Mouse (Mus musculus): ENCODE measurements around the gene Odf4. TPM values are rescaled to one million over a fixed set of nuclear protein-coding genes. Genes with fewer than 3 reads are reported as not detected.

Odf4 gene
- polyA plus RNA-seq, 1 experiment from 2014 or later = not detected

- no peak overlapping the region for H3K4me3 ChIP-seq (ENCODE audit: low read length)
- H3K36me3 ChIP-seq (ENCODE audit: control insufficient read depth, insufficient read depth) = no peaks in the 10 kb centered on the region
- no peak overlapping the region for H3K4me2 ChIP-seq (ENCODE audit: low read depth, low read length)
- H3K4me1 ChIP-seq (ENCODE audit: control insufficient read depth, insufficient read depth, low read length) = peaks cover 5% of the 10 kb centered on the region
- no peak overlapping the region for H3K27ac ChIP-seq (ENCODE audit: low read length)
- H3K9ac ChIP-seq (ENCODE audit: low read length) = no peak overlapping the region
- peaks cover 3% of the 10 kb centered on the region; the same call in 1 of the 2 replicates for H3K27me3 ChIP-seq (ENCODE audit: control insufficient read depth, insufficient read depth, low read length)
- ATAC-seq (replicated peaks; ENCODE audit: extremely low read depth, insufficient read depth, low FRiP score) = no peak
- WGBS = 91% methylated on average over 5 of the region's 5 CpGs
- H3K9me3 ChIP-seq (replicated peaks; ENCODE audit: control insufficient read depth, low read length) = no peaks in the 10 kb centered on the region
Measured at GRCm38 (mm10) chr11:68896247-68896646, 30.6 kb downstream of the Odf4 start.

GRCm38 (mm10) chr11:68893911-68894464 is 32.9 kb downstream of the Odf4 start:
- ATAC-seq (replicated peaks; ENCODE audit: extremely low read depth, insufficient read depth, low FRiP score) = no peak
- Histone ChIP-seq H3K27ac (ENCODE audit: low read length) (no peak overlapping the region), H3K4me2 (ENCODE audit: low read depth, low read length) (no peak overlapping the region), H3K9ac (ENCODE audit: low read length) (no peak overlapping the region), H3K9me3 (replicated peaks; ENCODE audit: control insufficient read depth, low read length) (no peaks in the 10 kb centered on the region), H3K4me1 (ENCODE audit: control insufficient read depth, insufficient read depth, low read length) (peaks cover 3% of the 10 kb centered on the region; the same call in 1 of the 2 replicates), H3K27me3 (ENCODE audit: control insufficient read depth, insufficient read depth, low read length) (no peaks in the 10 kb centered on the region), H3K4me3 (ENCODE audit: low read length) (no peak overlapping the region), H3K36me3 (ENCODE audit: control insufficient read depth, insufficient read depth) (no peaks in the 10 kb centered on the region)
- WGBS = 63% methylated on average over 12 of the region's 12 CpGs

DNA sequence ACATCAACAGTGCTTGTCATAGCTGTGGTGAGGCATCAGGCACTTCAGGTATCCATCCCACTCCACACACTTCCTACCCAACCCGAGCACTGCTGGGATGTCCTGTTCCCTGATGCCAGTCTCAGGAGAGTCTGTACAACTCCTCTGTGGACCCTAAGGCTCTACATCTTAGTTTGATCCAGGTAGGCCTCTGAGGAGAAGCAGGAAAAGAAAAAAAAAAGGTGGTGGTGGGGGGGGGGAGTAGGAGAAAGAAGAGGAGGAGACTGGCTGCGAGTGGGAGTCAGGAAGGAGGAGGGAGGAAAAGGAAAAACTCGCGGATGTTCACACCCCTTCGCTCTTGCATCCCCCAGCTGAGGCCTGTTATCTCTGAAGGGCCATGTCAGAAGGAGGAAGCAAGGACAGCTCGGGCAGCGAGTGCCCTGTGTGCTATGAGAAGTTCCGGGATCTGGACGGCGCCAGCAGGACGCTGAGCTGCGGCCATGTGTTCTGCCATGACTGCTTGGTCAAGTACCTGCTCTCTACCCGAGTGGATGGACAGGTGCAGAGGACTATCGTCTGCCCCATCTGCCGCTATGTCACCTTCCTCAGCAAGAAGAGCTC is 34.5 kb downstream of the Odf4 start:
- Histone ChIP-seq H3K9ac (ENCODE audit: low read length) (no peak overlapping the region), H3K4me1 (ENCODE audit: control insufficient read depth, insufficient read depth, low read length) (peaks cover 3% of the 10 kb centered on the region; the same call in 1 of the 2 replicates), H3K9me3 (replicated peaks; ENCODE audit: control insufficient read depth, low read length) (no peaks in the 10 kb centered on the region), H3K27ac (ENCODE audit: low read length) (0 out of 2 replicates have a peak overlapping the region, but pooled peaks have one; percentile 36), H3K4me3 (ENCODE audit: low read length) (no peak overlapping the region), H3K4me2 (ENCODE audit: low read depth, low read length) (0 out of 2 replicates have a peak overlapping the region, but pooled peaks have one; percentile 10), H3K36me3 (ENCODE audit: control insufficient read depth, insufficient read depth) (no peaks in the 10 kb centered on the region), H3K27me3 (ENCODE audit: control insufficient read depth, insufficient read depth, low read length) (no peaks in the 10 kb centered on the region)
- no peak for ATAC-seq (replicated peaks; ENCODE audit: extremely low read depth, insufficient read depth, low FRiP score)
- whole genome bisulfite sequencing = 38% methylated on average over 15 of the region's 15 CpGs

GRCm38 (mm10) chr11:68891823-68892222 is 35.1 kb downstream of the Odf4 start:
- H3K36me3 ChIP-seq (ENCODE audit: control insufficient read depth, insufficient read depth) = no peaks in the 10 kb centered on the region
- H3K27ac ChIP-seq (ENCODE audit: low read length) = no peak overlapping the region
- H3K4me3 ChIP-seq (ENCODE audit: low read length) = no peak overlapping the region
- H3K4me2 ChIP-seq (ENCODE audit: low read depth, low read length) = no peak overlapping the region
- peaks cover 3% of the 10 kb centered on the region; the same call in 1 of the 2 replicates for H3K4me1 ChIP-seq (ENCODE audit: control insufficient read depth, insufficient read depth, low read length)
- no peak overlapping the region for H3K9ac ChIP-seq (ENCODE audit: low read length)
- 56% methylated on average over 5 of the region's 5 CpGs for WGBS
- H3K27me3 ChIP-seq (ENCODE audit: control insufficient read depth, insufficient read depth, low read length) = no peaks in the 10 kb centered on the region
- H3K9me3 ChIP-seq (replicated peaks; ENCODE audit: control insufficient read depth, low read length) = no peaks in the 10 kb centered on the region
- no peak for ATAC-seq (replicated peaks; ENCODE audit: extremely low read depth, insufficient read depth, low FRiP score)

DNA sequence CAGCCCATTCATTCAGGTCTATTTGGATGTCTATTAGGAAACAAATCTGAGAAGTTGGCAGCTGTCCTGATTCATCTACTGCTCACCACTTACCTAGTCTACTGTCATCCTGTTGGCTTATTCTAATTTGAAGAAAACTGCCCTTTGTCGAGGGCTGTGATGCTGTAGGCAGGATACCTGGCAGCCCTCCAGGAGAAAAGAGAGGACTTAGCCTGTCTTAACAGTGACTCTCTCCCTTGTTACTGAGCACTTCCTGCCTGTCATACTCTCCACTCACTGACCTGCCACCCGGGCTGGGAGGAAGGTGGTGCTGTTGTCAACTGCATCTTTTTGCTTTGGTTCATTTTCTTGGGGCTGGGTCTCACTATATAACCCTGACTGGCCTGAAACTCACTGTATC is 36.3 kb downstream of the Odf4 start:
- Histone ChIP-seq H3K4me2 (ENCODE audit: low read depth, low read length) (no peak overlapping the region), H3K4me1 (ENCODE audit: control insufficient read depth, insufficient read depth, low read length) (peaks cover 3% of the 10 kb centered on the region; the same call in 1 of the 2 replicates), H3K27ac (ENCODE audit: low read length) (no peak overlapping the region), H3K4me3 (ENCODE audit: low read length) (no peak overlapping the region), H3K27me3 (ENCODE audit: control insufficient read depth, insufficient read depth, low read length) (no peaks in the 10 kb centered on the region), H3K36me3 (ENCODE audit: control insufficient read depth, insufficient read depth) (no peaks in the 10 kb centered on the region), H3K9me3 (replicated peaks; ENCODE audit: control insufficient read depth, low read length) (no peaks in the 10 kb centered on the region), H3K9ac (ENCODE audit: low read length) (no peak overlapping the region)
- no peak for ATAC-seq (replicated peaks; ENCODE audit: extremely low read depth, insufficient read depth, low FRiP score)
- 24% methylated on average over 2 of the region's 2 CpGs for WGBS

- Histone ChIP-seq H3K9ac (ENCODE audit: low read length) (no peak overlapping the region), H3K4me1 (ENCODE audit: control insufficient read depth, insufficient read depth, low read length) (no peaks in the 10 kb centered on the region), H3K27ac (ENCODE audit: low read length) (no peak overlapping the region), H3K4me2 (ENCODE audit: low read depth, low read length) (no peak overlapping the region), H3K27me3 (ENCODE audit: control insufficient read depth, insufficient read depth, low read length) (no peaks in the 10 kb centered on the region), H3K4me3 (ENCODE audit: low read length) (no peak overlapping the region), H3K36me3 (ENCODE audit: control insufficient read depth, insufficient read depth) (no peaks in the 10 kb centered on the region), H3K9me3 (replicated peaks; ENCODE audit: control insufficient read depth, low read length) (no peaks in the 10 kb centered on the region)
- 65% methylated on average over 2 of the region's 2 CpGs for WGBS
- ATAC-seq (replicated peaks; ENCODE audit: extremely low read depth, insufficient read depth, low FRiP score) = no peak
Measured at GRCm38 (mm10) chr11:68888653-68889052, 38.2 kb downstream of the Odf4 start.

GRCm38 (mm10) chr11:68888253-68888652 is 38.6 kb downstream of the Odf4 start, which contains the start of gene Rnf222:
Gene Rnf222, plus strand, starts transcription at chr11:68888553.
- Histone ChIP-seq H3K9ac (ENCODE audit: low read length) (no peak within 1 kb of the TSS), H3K9me3 (replicated peaks; ENCODE audit: control insufficient read depth, low read length) (no peaks in the 10 kb centered on the region), H3K27me3 (ENCODE audit: control insufficient read depth, insufficient read depth, low read length) (no peaks in the 10 kb centered on the region), H3K36me3 (ENCODE audit: control insufficient read depth, insufficient read depth) (no peaks in the 10 kb centered on the region), H3K4me3 (ENCODE audit: low read length) (no peak within 1 kb of the TSS), H3K4me1 (ENCODE audit: control insufficient read depth, insufficient read depth, low read length) (no peaks in the 10 kb centered on the region), H3K4me2 (ENCODE audit: low read depth, low read length) (no peak within 1 kb of the TSS), H3K27ac (ENCODE audit: low read length) (no peak within 1 kb of the TSS)
- WGBS = 28% methylated on average over 6 of the region's 6 CpGs
- no peak for ATAC-seq (replicated peaks; ENCODE audit: extremely low read depth, insufficient read depth, low FRiP score)

- Histone ChIP-seq H3K36me3 (ENCODE audit: control insufficient read depth, insufficient read depth) (no peaks in the 10 kb centered on the region), H3K4me2 (ENCODE audit: low read depth, low read length) (no peak overlapping the region), H3K9ac (ENCODE audit: low read length) (no peak overlapping the region), H3K27ac (ENCODE audit: low read length) (no peak overlapping the region), H3K4me1 (ENCODE audit: control insufficient read depth, insufficient read depth, low read length) (no peaks in the 10 kb centered on the region), H3K9me3 (replicated peaks; ENCODE audit: control insufficient read depth, low read length) (no peaks in the 10 kb centered on the region), H3K4me3 (ENCODE audit: low read length) (no peak overlapping the region), H3K27me3 (ENCODE audit: control insufficient read depth, insufficient read depth, low read length) (no peaks in the 10 kb centered on the region)
- no peak for ATAC-seq (replicated peaks; ENCODE audit: extremely low read depth, insufficient read depth, low FRiP score)
- 73% methylated on average over 5 of the region's 5 CpGs for WGBS
Measured at GRCm38 (mm10) chr11:68886091-68886490, 40.8 kb downstream of the Odf4 start.

- WGBS = 63% methylated on average over 5 of the region's 5 CpGs
- Histone ChIP-seq H3K4me1 (ENCODE audit: control insufficient read depth, insufficient read depth, low read length) (no peaks in the 10 kb centered on the region), H3K9ac (ENCODE audit: low read length) (no peak overlapping the region), H3K9me3 (replicated peaks; ENCODE audit: control insufficient read depth, low read length) (no peaks in the 10 kb centered on the region), H3K36me3 (ENCODE audit: control insufficient read depth, insufficient read depth) (no peaks in the 10 kb centered on the region), H3K4me2 (ENCODE audit: low read depth, low read length) (no peak overlapping the region), H3K27ac (ENCODE audit: low read length) (no peak overlapping the region), H3K27me3 (ENCODE audit: control insufficient read depth, insufficient read depth, low read length) (no peaks in the 10 kb centered on the region), H3K4me3 (ENCODE audit: low read length) (no peak overlapping the region)
- no peak for ATAC-seq (replicated peaks; ENCODE audit: extremely low read depth, insufficient read depth, low FRiP score)
Measured at GRCm38 (mm10) chr11:68884368-68884767, 42.5 kb downstream of the Odf4 start.
